Comparison of ENCODE assay signal across 8 mouse cellular contexts in genomic region chr10:62979667-62980038, GRCm38 (mm10). TPM values are rescaled to one million over a fixed set of nuclear protein-coding genes. Genes with fewer than 3 reads are reported as not detected.
DNase-seq lines count a peak whose midpoint lies in the region; ATAC-seq and TF ChIP-seq lines count a peak whose summit lies in the region.

No protein-coding gene starts in this region.

- peak overlapping the region; percentile 92 for H3K4me3 ChIP-seq in heart, adult 2 months
- peak overlapping the region; percentile 95 for H3K4me3 ChIP-seq in forebrain, embryonic 12.5 days (replicated peaks)
- H3K4me3 ChIP-seq in liver, embryonic 12.5 days, result peak overlapping the region; percentile 89

- peak overlapping the region; percentile 62 for H3K4me2 ChIP-seq in forebrain, embryonic 12.5 days
- peak overlapping the region; percentile 99 for H3K4me2 ChIP-seq in liver, embryonic 12.5 days

- TF ChIP-seq CTCF in heart, adult 2 months (IDR thresholded peaks at IDR 0.05), result no peak

- no peaks in the 10 kb centered on the region for H3K27me3 ChIP-seq in heart, adult 2 months (ENCODE audit: control insufficient read depth, insufficient read depth, low read length)
- H3K27me3 ChIP-seq in forebrain, embryonic 12.5 days, result no peaks in the 10 kb centered on the region
- H3K27me3 ChIP-seq in liver, embryonic 12.5 days (replicated peaks), result no peaks in the 10 kb centered on the region

- H3K36me3 ChIP-seq in heart, adult 2 months (ENCODE audit: control insufficient read depth, insufficient read depth, low read length), result no peaks in the 10 kb centered on the region
- peaks cover 21% of the 10 kb centered on the region for H3K36me3 ChIP-seq in forebrain, embryonic 12.5 days (replicated peaks)
- H3K36me3 ChIP-seq in liver, embryonic 12.5 days, result peaks cover 21% of the 10 kb centered on the region

- TF ChIP-seq POLR2A in heart, adult 2 months (IDR thresholded peaks at IDR 0.05; ENCODE audit: insufficient read depth, low read depth, low read length), result no peak

- peak; percentile 18; the same call in 1 of the 2 replicates for ATAC-seq in forebrain, embryonic 12.5 days (ENCODE audit: low FRiP score)
- ATAC-seq in liver, embryonic 12.5 days, result no peak

- intact Hi-C loops in heart, adult 2 months (cut with DNase I), result loop anchor here (1.0 to 5.0 kb wide), 4 partner anchors 33 to 112 kb away; no protein-coding TSS in a partner anchor

- no peaks in the 10 kb centered on the region for H3K9me3 ChIP-seq in forebrain, embryonic 12.5 days
- no peaks in the 10 kb centered on the region for H3K9me3 ChIP-seq in liver, embryonic 12.5 days (replicated peaks)

- 17% methylated on average over 10 of the region's 10 CpGs for WGBS in heart, adult 2 months
- WGBS in forebrain, embryonic 12.5 days, result 14% methylated on average over 10 of the region's 10 CpGs
- WGBS in liver, embryonic 12.5 days (ENCODE audit: insufficient replicate concordance), result 16% methylated on average over 10 of the region's 10 CpGs

- peak overlapping the region; percentile 87; the same call in 1 of the 2 replicates for H3K27ac ChIP-seq in heart, adult 2 months
- no peak overlapping the region; the same call in 1 of the 2 replicates for H3K27ac ChIP-seq in forebrain, embryonic 12.5 days
- no peak overlapping the region for H3K27ac ChIP-seq in liver, embryonic 12.5 days

- DNase-seq in heart, adult 2 months, result no peak
- no peak for DNase-seq in heart, adult 8-10 months (ENCODE audit: low spot score)
- DNase-seq in 416B (ENCODE audit: low read depth), result peak; percentile 10
- no peak for DNase-seq in retina, embryonic 14.5 days (ENCODE audit: low spot score)
- no peak for DNase-seq in spleen, postnatal 36 days (ENCODE audit: low spot score in 2 of 2)
- no peak for DNase-seq in gastrocnemius, postnatal 4 days (ENCODE audit: low spot score in 2 of 2)

- no peaks in the 10 kb centered on the region for H3K79me2 ChIP-seq in heart, adult 2 months (replicated peaks; ENCODE audit: control insufficient read depth, insufficient read depth, low read length)

- no peak for TF ChIP-seq EP300 in heart, adult 2 months (IDR thresholded peaks at IDR 0.05; ENCODE audit: insufficient read depth, low read depth, low read length)

- peaks cover 2% of the 10 kb centered on the region for H3K4me1 ChIP-seq in heart, adult 2 months (ENCODE audit: control insufficient read depth, insufficient read depth, low read length)
- H3K4me1 ChIP-seq in forebrain, embryonic 12.5 days, result peaks cover 11% of the 10 kb centered on the region
- peaks cover 16% of the 10 kb centered on the region for H3K4me1 ChIP-seq in liver, embryonic 12.5 days

- H3K9ac ChIP-seq in heart, adult 2 months (ENCODE audit: low read depth, low read length), result peak overlapping the region; percentile 55
- peak overlapping the region; percentile 94; the same call in 1 of the 2 replicates for H3K9ac ChIP-seq in forebrain, embryonic 12.5 days
- H3K9ac ChIP-seq in liver, embryonic 12.5 days, result peak overlapping the region; percentile 78; the same call in 1 of the 2 replicates

RNA-seq across cellular contexts. Expression of gene Rufy2, which starts 0.4 kb away (rescaled TPM):
- 1 to 10 TPM; 7.3 to 9.6 TPM for total RNA-seq in heart, adult 2 months (2021)
- polyA plus RNA-seq in heart, adult 2 months (2012; rRNA removed), result 2.5 and 4.4 TPM in 2 replicates
- 10 to 100 TPM in 2 of 4 experiments, 1 to 10 TPM in 2; 6.4 to 10.8 (median 9.6) TPM for total RNA-seq in heart, adult 8-10 months (2022)
- polyA plus RNA-seq in forebrain, embryonic 12.5 days (2016; fragmentation: Nextera tagmentation; extraction: Ambion mirVana), result 34.9 and 39.5 TPM in 2 replicates
- polyA plus RNA-seq in liver, embryonic 12.5 days (2016; fragmentation: Nextera tagmentation; extraction: Ambion mirVana), result 4.1 and 4.2 TPM in 2 replicates
- 10 to 100 TPM; 14.4 to 22.2 TPM for total RNA-seq in gastrocnemius, postnatal 4 days (2021)

RNA-seq across cellular contexts. Expression of gene Dna2, which starts 32.8 kb away (rescaled TPM):
- under 1 TPM; 0.29 to 0.68 TPM for total RNA-seq in heart, adult 2 months (2021)
- 0.84 and 1.8 TPM in 2 replicates for polyA plus RNA-seq in heart, adult 2 months (2012; rRNA removed)
- under 1 TPM; 0.38 to 0.66 (median 0.57) TPM for total RNA-seq in heart, adult 8-10 months (2022)
- polyA plus RNA-seq in forebrain, embryonic 12.5 days (2016; fragmentation: Nextera tagmentation; extraction: Ambion mirVana), result 24.1 and 25.6 TPM in 2 replicates
- 40.3 and 40.6 TPM in 2 replicates for polyA plus RNA-seq in liver, embryonic 12.5 days (2016; fragmentation: Nextera tagmentation; extraction: Ambion mirVana)
- total RNA-seq in gastrocnemius, postnatal 4 days (2021), result 1 to 10 TPM; 4.7 to 5.3 TPM

RNA-seq across cellular contexts. Expression of gene Hnrnph3, which starts 44.4 kb away (rescaled TPM):
- total RNA-seq in heart, adult 2 months (2021), result 10 to 100 TPM; 33.5 to 34.5 TPM
- polyA plus RNA-seq in heart, adult 2 months (2012; rRNA removed), result 18.0 and 36.8 TPM in 2 replicates
- total RNA-seq in heart, adult 8-10 months (2022), result 10 to 100 TPM; 28.4 to 38.8 (median 30.2) TPM
- polyA plus RNA-seq in forebrain, embryonic 12.5 days (2016; fragmentation: Nextera tagmentation; extraction: Ambion mirVana), result 260 and 265 TPM in 2 replicates
- polyA plus RNA-seq in liver, embryonic 12.5 days (2016; fragmentation: Nextera tagmentation; extraction: Ambion mirVana), result 37.0 and 43.2 TPM in 2 replicates
- 10 to 100 TPM; 27.7 to 35.1 TPM for total RNA-seq in gastrocnemius, postnatal 4 days (2021)

RNA-seq across cellular contexts. Expression of gene Pbld2, which starts 44.5 kb away (rescaled TPM):
- 1 to 10 TPM; 7.6 to 9.9 TPM for total RNA-seq in heart, adult 2 months (2021)
- polyA plus RNA-seq in heart, adult 2 months (2012; rRNA removed), result 0.98 and 2.1 TPM in 2 replicates
- 10 to 100 TPM in 2 of 4 experiments, 1 to 10 TPM in 2; 8.9 to 13.2 (median 10.3) TPM for total RNA-seq in heart, adult 8-10 months (2022)
- polyA plus RNA-seq in forebrain, embryonic 12.5 days (2016; fragmentation: Nextera tagmentation; extraction: Ambion mirVana), result 0.96 and 1.1 TPM in 2 replicates
- 1.2 and 1.4 TPM in 2 replicates for polyA plus RNA-seq in liver, embryonic 12.5 days (2016; fragmentation: Nextera tagmentation; extraction: Ambion mirVana)
- total RNA-seq in gastrocnemius, postnatal 4 days (2021), result 1 to 10 TPM; 2.0 to 3.0 TPM

RNA-seq across cellular contexts. Expression of gene Slc25a16, which starts 59.2 kb away (rescaled TPM):
- 10 to 100 TPM; 20.4 to 27.1 TPM for total RNA-seq in heart, adult 2 months (2021)
- 21.7 and 35.8 TPM in 2 replicates for polyA plus RNA-seq in heart, adult 2 months (2012; rRNA removed)
- 10 to 100 TPM; 23.4 to 29.5 (median 23.9) TPM for total RNA-seq in heart, adult 8-10 months (2022)
- polyA plus RNA-seq in forebrain, embryonic 12.5 days (2016; fragmentation: Nextera tagmentation; extraction: Ambion mirVana), result 13.0 and 13.1 TPM in 2 replicates
- polyA plus RNA-seq in liver, embryonic 12.5 days (2016; fragmentation: Nextera tagmentation; extraction: Ambion mirVana), result 11.9 and 12.4 TPM in 2 replicates
- 10 to 100 TPM; 20.6 to 23.1 TPM for total RNA-seq in gastrocnemius, postnatal 4 days (2021)
